ENCODE assay signal across 8 mouse cellular contexts in the genomic region with DNA sequence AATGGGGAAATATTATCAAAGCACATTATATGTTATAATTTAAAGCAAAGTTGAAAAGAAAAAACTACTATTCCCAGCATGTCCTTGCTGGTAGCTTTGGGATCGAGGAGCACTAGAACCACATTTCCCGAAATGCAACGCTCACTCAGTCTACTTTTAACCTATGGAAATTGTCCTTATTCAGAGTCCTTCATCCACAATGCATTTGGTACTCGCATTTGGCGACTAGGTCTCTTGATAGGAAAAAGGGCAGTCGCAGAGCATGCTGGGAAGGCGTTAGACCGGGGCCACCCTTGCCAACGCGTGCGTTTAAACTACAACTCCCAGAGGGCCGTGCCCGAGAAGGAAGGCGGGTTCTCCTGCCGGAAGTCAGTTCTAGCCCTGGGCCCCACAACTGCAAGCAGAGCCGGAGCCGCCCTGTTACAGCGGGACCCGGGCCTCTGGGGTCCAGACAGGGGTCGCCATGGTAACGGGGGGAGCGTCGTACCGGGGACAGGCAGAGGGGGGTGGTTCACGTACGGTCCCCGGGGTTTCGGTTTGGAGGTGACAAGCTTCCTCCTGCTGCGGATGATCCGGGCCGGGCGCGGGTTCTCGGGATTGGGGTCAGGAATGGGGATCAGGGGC. TPM values are rescaled to one million over a fixed set of nuclear protein-coding genes. Genes with fewer than 3 reads are reported as not detected.
DNase-seq lines count a peak whose midpoint lies in the region; ATAC-seq and TF ChIP-seq lines count a peak whose summit lies in the region.

A gene (plus strand): TSS at position 338 of the 624 bp plus-strand sequence.

- peak within 1 kb of the TSS; percentile 89 for H3K4me2 ChIP-seq in CH12.LX (ENCODE audit: insufficient read depth, low read depth, poor library complexity, severe bottlenecking)
- H3K4me2 ChIP-seq in forebrain, embryonic 11.5 days (ENCODE audit: low read depth, low read length, severe bottlenecking) = peak within 1 kb of the TSS; percentile 58
- H3K4me2 ChIP-seq in heart, embryonic 16.5 days (ENCODE audit: low read depth, low read length) = peak within 1 kb of the TSS; percentile 77
- H3K4me2 ChIP-seq in liver, embryonic 15.5 days = peak within 1 kb of the TSS; percentile 79
- peak within 1 kb of the TSS; percentile 89 for H3K4me2 ChIP-seq in neural tube, embryonic 12.5 days (replicated peaks)

- TF ChIP-seq RAD21 in CH12.LX (IDR thresholded peaks at IDR 0.05; ENCODE audit: low read depth, low read length) = no peak

- dilution Hi-C loops in CH12.LX (cut with MboI; ENCODE audit: extremely low pct_ligation_motif_present, extremely low pct_unique_long_range_greater_than_20kb, low sequenced_read_pairs) = no loop called here

- H3K4me3 ChIP-seq in CH12.LX (replicated peaks in 1 of 3; ENCODE audit: low read depth in 2 of 3, low read length in 2 of 3, poor library complexity in 1 of 3) = peak within 1 kb of the TSS; percentile 79 to 95 (median 94)
- H3K4me3 ChIP-seq in forebrain, embryonic 11.5 days (ENCODE audit: low read depth, low read length) = peak within 1 kb of the TSS; percentile 77
- H3K4me3 ChIP-seq in heart, embryonic 16.5 days (ENCODE audit: low read length) = peak within 1 kb of the TSS; percentile 83
- peak within 1 kb of the TSS; percentile 89 for H3K4me3 ChIP-seq in liver, embryonic 15.5 days (replicated peaks)
- peak within 1 kb of the TSS; percentile 79 for H3K4me3 ChIP-seq in neural tube, embryonic 12.5 days

- WGBS in forebrain, embryonic 11.5 days = under 1% methylated on average over 34 of the region's 34 CpGs
- WGBS in heart, embryonic 16.5 days = 0% methylated on average over 34 of the region's 34 CpGs
- under 1% methylated on average over 34 of the region's 34 CpGs for WGBS in liver, embryonic 15.5 days (ENCODE audit: insufficient replicate concordance)
- WGBS in neural tube, embryonic 12.5 days = under 1% methylated on average over 34 of the region's 34 CpGs

- peaks cover 12% of the 10 kb centered on the region; the same call in 1 of the 2 replicates for H3K79me2 ChIP-seq in CH12.LX (replicated peaks; ENCODE audit: control insufficient read depth, extremely low read depth, insufficient read depth, poor library complexity, severe bottlenecking)

- no peaks in the 10 kb centered on the region for H3K27me3 ChIP-seq in CH12.LX (replicated peaks)
- H3K27me3 ChIP-seq in forebrain, embryonic 11.5 days (ENCODE audit: control insufficient read depth, insufficient read depth, low read length) = no peaks in the 10 kb centered on the region
- no peaks in the 10 kb centered on the region for H3K27me3 ChIP-seq in heart, embryonic 16.5 days (ENCODE audit: control insufficient read depth, insufficient read depth, low read length)
- H3K27me3 ChIP-seq in liver, embryonic 15.5 days = no peaks in the 10 kb centered on the region
- H3K27me3 ChIP-seq in neural tube, embryonic 12.5 days (replicated peaks) = no peaks in the 10 kb centered on the region

- peak; percentile 99 for DNase-seq in CH12.LX (ENCODE audit: extremely low read depth)
- peak; percentile 99 for DNase-seq in c-Kit-positive CD71-positive TER-119-negative erythroid progenitor cells, embryonic 14.5 days (ENCODE audit: low read depth)
- DNase-seq in forebrain, embryonic 11.5 days (ENCODE audit: low spot score) = peak; percentile 96
- peak; percentile 97 to 99 for DNase-seq in kidney, postnatal 36 days
- DNase-seq in telencephalon, adult 2 months (ENCODE audit: low read depth, low spot score) = peak; percentile 100

- H3K9me3 ChIP-seq in CH12.LX (replicated peaks; ENCODE audit: low read length) = no peaks in the 10 kb centered on the region
- no peaks in the 10 kb centered on the region for H3K9me3 ChIP-seq in forebrain, embryonic 11.5 days (ENCODE audit: control insufficient read depth, low read length)
- H3K9me3 ChIP-seq in heart, embryonic 16.5 days (replicated peaks; ENCODE audit: control insufficient read depth, low read length) = no peaks in the 10 kb centered on the region
- no peaks in the 10 kb centered on the region for H3K9me3 ChIP-seq in liver, embryonic 15.5 days (replicated peaks)
- no peaks in the 10 kb centered on the region for H3K9me3 ChIP-seq in neural tube, embryonic 12.5 days

- peak within 1 kb of the TSS; percentile 81 for H3K9ac ChIP-seq in CH12.LX (ENCODE audit: insufficient read depth, low read depth)
- peak within 1 kb of the TSS; percentile 82 for H3K9ac ChIP-seq in forebrain, embryonic 11.5 days (ENCODE audit: low read length)
- peak within 1 kb of the TSS; percentile 93 for H3K9ac ChIP-seq in heart, embryonic 16.5 days (ENCODE audit: low read length)
- H3K9ac ChIP-seq in liver, embryonic 15.5 days = peak within 1 kb of the TSS; percentile 88
- peak within 1 kb of the TSS; percentile 87 for H3K9ac ChIP-seq in neural tube, embryonic 12.5 days

- ATAC-seq in forebrain, embryonic 11.5 days (replicated peaks; ENCODE audit: low FRiP score) = peak; percentile 98
- peak; percentile 96 for ATAC-seq in heart, embryonic 16.5 days (replicated peaks; ENCODE audit: extremely low read depth, insufficient read depth, low FRiP score)
- ATAC-seq in liver, embryonic 15.5 days (ENCODE audit: insufficient read depth) = peak; percentile 98
- ATAC-seq in neural tube, embryonic 12.5 days (ENCODE audit: low FRiP score, low read depth) = peak; percentile 97

- H3K36me3 ChIP-seq in CH12.LX (replicated peaks in 1 of 2; ENCODE audit: control insufficient read depth in 1 of 2, insufficient read depth in 1 of 2, low read length in 1 of 2) = peaks cover 3 to 27% of the 10 kb centered on the region in 2 experiments
- no peaks in the 10 kb centered on the region for H3K36me3 ChIP-seq in forebrain, embryonic 11.5 days (ENCODE audit: control insufficient read depth, insufficient read depth, low read length)
- H3K36me3 ChIP-seq in heart, embryonic 16.5 days (ENCODE audit: control insufficient read depth, insufficient read depth) = peaks cover 2% of the 10 kb centered on the region; the same call in 1 of the 2 replicates
- H3K36me3 ChIP-seq in liver, embryonic 15.5 days (replicated peaks) = peaks cover 3% of the 10 kb centered on the region
- H3K36me3 ChIP-seq in neural tube, embryonic 12.5 days = peaks cover 3% of the 10 kb centered on the region

- TF ChIP-seq POLR2A in CH12.LX (IDR thresholded peaks at IDR 0.05; ENCODE audit: low read depth, low read length) = peak; percentile 70

- H3K4me1 ChIP-seq in CH12.LX (ENCODE audit: control insufficient read depth in 1 of 2, insufficient read depth in 2 of 2) = peaks cover 5 to 21% of the 10 kb centered on the region in 2 experiments
- peaks cover 6% of the 10 kb centered on the region; the same call in 1 of the 2 replicates for H3K4me1 ChIP-seq in forebrain, embryonic 11.5 days (replicated peaks; ENCODE audit: control insufficient read depth, insufficient read depth, low read length)
- H3K4me1 ChIP-seq in heart, embryonic 16.5 days (ENCODE audit: control insufficient read depth, insufficient read depth, low read length) = peaks cover 13% of the 10 kb centered on the region
- peaks cover 26% of the 10 kb centered on the region for H3K4me1 ChIP-seq in liver, embryonic 15.5 days (replicated peaks)
- H3K4me1 ChIP-seq in neural tube, embryonic 12.5 days = peaks cover 13% of the 10 kb centered on the region

- no peak for TF ChIP-seq EP300 in CH12.LX (IDR thresholded peaks at IDR 0.05; ENCODE audit: low read length)

- H3K27ac ChIP-seq in CH12.LX (ENCODE audit: insufficient read depth, low read depth) = no peak within 1 kb of the TSS
- H3K27ac ChIP-seq in forebrain, embryonic 11.5 days (ENCODE audit: low read depth, low read length) = no peak within 1 kb of the TSS
- H3K27ac ChIP-seq in heart, embryonic 16.5 days (ENCODE audit: low read length) = peak within 1 kb of the TSS; percentile 26; the same call in 1 of the 2 replicates
- H3K27ac ChIP-seq in liver, embryonic 15.5 days (replicated peaks) = peak within 1 kb of the TSS; percentile 78
- no peak within 1 kb of the TSS for H3K27ac ChIP-seq in neural tube, embryonic 12.5 days

- in situ Hi-C loops in CH12.LX (cut with MboI; ENCODE audit: low pct_ligation_motif_present, low pct_unique_long_range_greater_than_20kb, low sequenced_read_pairs) = no loop called here

- TF ChIP-seq CTCF in CH12.LX (conservative IDR thresholded peaks at IDR 0.05 in 1 of 2, IDR thresholded peaks at IDR 0.05 in 1 of 2; ENCODE audit: low read depth in 2 of 2, low read length in 2 of 2) = no peak

TF ChIP-seq in CH12.LX, 34 proteins besides CTCF, POLR2A, EP300 and RAD21 (continues in another document):
- peak; percentile 85 for TF ChIP-seq SIN3A (IDR thresholded peaks at IDR 0.05; ENCODE audit: low read length)
- TF ChIP-seq ELF1 (IDR thresholded peaks at IDR 0.05; ENCODE audit: low read depth, low read length) = peak; percentile 92
- TF ChIP-seq E2F4 (IDR thresholded peaks at IDR 0.05; ENCODE audit: insufficient replicate concordance, low read depth, low read length) = no peak
- TF ChIP-seq USF2 (conservative IDR thresholded peaks at IDR 0.05; ENCODE audit: low read depth, low read length) = no peak
- TF ChIP-seq MAFK (IDR thresholded peaks at IDR 0.05; ENCODE audit: insufficient replicate concordance, low read length) = no peak
- peak; percentile 40; the same call in 1 of the 2 replicates for TF ChIP-seq MEF2A (IDR thresholded peaks at IDR 0.05; ENCODE audit: borderline replicate concordance, low read depth, low read length)
- TF ChIP-seq ETS1 (conservative IDR thresholded peaks at IDR 0.05; ENCODE audit: low read depth, low read length) = no peak
- TF ChIP-seq MYC (IDR thresholded peaks at IDR 0.05; ENCODE audit: low read depth, low read length) = peak; percentile 89
- no peak for TF ChIP-seq CHD1 (IDR thresholded peaks at IDR 0.05; ENCODE audit: low read depth, low read length)
- no peak for TF ChIP-seq ZC3H11A (IDR thresholded peaks at IDR 0.05; ENCODE audit: low read depth, low read length)
- TF ChIP-seq GABPA (IDR thresholded peaks at IDR 0.05; ENCODE audit: insufficient replicate concordance, low read depth, low read length) = peak; percentile 67; the same call in 1 of the 2 replicates
- 0 out of 2 replicates have a peak, but pooled peaks have one; percentile 26 for TF ChIP-seq NELFE (IDR thresholded peaks at IDR 0.05; ENCODE audit: low read depth, low read length)
- no peak for TF ChIP-seq ZNF384 (IDR thresholded peaks at IDR 0.05; ENCODE audit: low read depth, low read length)
- TF ChIP-seq MXI1 (IDR thresholded peaks at IDR 0.05; ENCODE audit: low read depth, low read length) = peak; percentile 53; the same call in 1 of the 2 replicates
- TF ChIP-seq USF1 (IDR thresholded peaks at IDR 0.05; ENCODE audit: low read depth, low read length) = no peak

RNA-seq across cellular contexts. Expression of the gene that starts here (rescaled TPM):
- total RNA-seq in CH12.LX (2012; rRNA removed) = 232 and 234 TPM in 2 replicates
- 202 and 213 TPM in 2 replicates for total RNA-seq in CH12.LX (2014; rRNA removed)
- polyA plus RNA-seq in CH12.LX (2012; ENCODE audit: insufficient read length, low read depth) = 167 and 180 TPM in 2 replicates
- polyA plus RNA-seq in forebrain, embryonic 11.5 days (2014; fragmentation: Nextera tagmentation; extraction: Ambion mirVana) = 270 and 272 TPM in 2 replicates
- 218 and 242 TPM in 2 replicates for polyA plus RNA-seq in heart, embryonic 16.5 days (2015; fragmentation: Nextera tagmentation; extraction: Ambion mirVana)
- polyA plus RNA-seq in liver, embryonic 15.5 days (2015; fragmentation: Nextera tagmentation; extraction: Ambion mirVana) = 162 and 176 TPM in 2 replicates
- polyA plus RNA-seq in neural tube, embryonic 12.5 days (2016; fragmentation: Nextera tagmentation; extraction: Ambion mirVana) = 286 and 298 TPM in 2 replicates

Comparison
In these comparisons a context has a peak if more than half of its experiments do, and no peak if none do; other contexts are left out.
1. H3K27ac ChIP-seq: peak in heart, embryonic 16.5 days (single experiment) and liver, embryonic 15.5 days (single experiment); none in CH12.LX (single experiment), forebrain, embryonic 11.5 days (single experiment) and neural tube, embryonic 12.5 days (single experiment).
2. Peak in every context shown above with its lines, with median percentiles within 50 percentile points of each other: DNase-seq, H3K4me2 ChIP-seq, H3K4me3 ChIP-seq, H3K9ac ChIP-seq and ATAC-seq.